Mouse (Mus musculus) testis, adult 2 months (tissue): ENCODE results near the gene Tmem88. TPM values are rescaled to one million over a fixed set of nuclear protein-coding genes. Genes with fewer than 3 reads are reported as not detected.

ENCODE experiments used
- H3K27ac ChIP-seq: fragments of 200-500 bp; 2 replicates; pipeline ENCODE4 v1.5.1; 2012; ENCODE audit warnings: low read depth, low read length; ENCODE audit not compliant: control insufficient read depth, insufficient read depth
- H3K27me3 ChIP-seq: fragments of 200-500 bp; 2 replicates; pipeline ENCODE4 v1.6.1; 2012; ENCODE audit warnings: mild to moderate bottlenecking, low read length, moderate library complexity; ENCODE audit not compliant: control insufficient read depth, insufficient read depth
- H3K36me3 ChIP-seq: fragments of 200-500 bp; 2 replicates; pipeline ENCODE4 v1.6.1; 2012; ENCODE audit warnings: mild to moderate bottlenecking, low read length; ENCODE audit not compliant: control insufficient read depth, insufficient read depth
- H3K4me1 ChIP-seq: fragments of 200-500 bp; 2 replicates; pipeline ENCODE4 v1.6.1; 2012; ENCODE audit warnings: low read length; ENCODE audit not compliant: control insufficient read depth, insufficient read depth
- H3K4me3 ChIP-seq: fragments of 200-500 bp; 2 replicates; pipeline ENCODE4 v1.5.1; 2012; ENCODE audit warnings: low read depth, mild to moderate bottlenecking, low read length, moderate library complexity, mixed read lengths; ENCODE audit not compliant: control insufficient read depth
- CTCF ChIP-seq: fragments of 200-500 bp; IDR thresholded peaks from 2 replicates; pipeline ENCODE4 v1.5.1; 2012; ENCODE audit warnings: low read depth, mild to moderate bottlenecking, inconsistent platforms, low read length, moderate library complexity; ENCODE audit not compliant: control insufficient read depth, insufficient read depth, insufficient replicate concordance
- POLR2A ChIP-seq: fragments of 200-500 bp; IDR thresholded peaks from 2 replicates; pipeline ENCODE4 v1.6.1; 2012; ENCODE audit warnings: low read depth, mild to moderate bottlenecking, inconsistent platforms, low read length, moderate library complexity; ENCODE audit not compliant: control insufficient read depth
- polyA plus RNA-seq: library from polyadenylated mRNA; depleted of rRNA; stranded (reverse); fragments of >200 nt; gene quantifications from 2 replicates; pipeline ENCODE4 v1.2.3, GENCODE M21; 2012

The Tmem88 gene
- polyA plus RNA-seq, 1 experiment: 2.0 TPM

DNA sequence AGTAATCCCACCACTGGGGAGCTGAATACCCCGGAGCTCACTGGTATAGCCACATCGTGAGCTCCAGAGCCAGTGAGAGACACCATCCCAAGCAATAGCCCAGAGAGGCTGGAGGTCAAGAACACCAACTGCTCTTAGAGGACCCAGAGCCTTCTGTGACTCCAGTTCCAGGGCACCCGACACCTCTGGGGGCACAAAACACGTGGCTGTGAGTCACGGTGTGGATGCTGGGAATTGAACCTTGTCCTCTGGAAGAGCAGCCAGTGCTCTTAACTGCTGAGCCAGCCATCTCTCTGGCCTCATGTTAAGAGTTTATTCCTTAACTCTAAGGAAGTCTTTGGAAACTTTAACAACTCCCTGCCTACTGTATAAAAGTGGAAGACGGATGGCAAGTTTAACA is 13.1 kb downstream of the Tmem88 start:
- TF ChIP-seq CTCF: no peak
- no peak for TF ChIP-seq POLR2A
- H3K27ac ChIP-seq: no peak overlapping the region

DNA sequence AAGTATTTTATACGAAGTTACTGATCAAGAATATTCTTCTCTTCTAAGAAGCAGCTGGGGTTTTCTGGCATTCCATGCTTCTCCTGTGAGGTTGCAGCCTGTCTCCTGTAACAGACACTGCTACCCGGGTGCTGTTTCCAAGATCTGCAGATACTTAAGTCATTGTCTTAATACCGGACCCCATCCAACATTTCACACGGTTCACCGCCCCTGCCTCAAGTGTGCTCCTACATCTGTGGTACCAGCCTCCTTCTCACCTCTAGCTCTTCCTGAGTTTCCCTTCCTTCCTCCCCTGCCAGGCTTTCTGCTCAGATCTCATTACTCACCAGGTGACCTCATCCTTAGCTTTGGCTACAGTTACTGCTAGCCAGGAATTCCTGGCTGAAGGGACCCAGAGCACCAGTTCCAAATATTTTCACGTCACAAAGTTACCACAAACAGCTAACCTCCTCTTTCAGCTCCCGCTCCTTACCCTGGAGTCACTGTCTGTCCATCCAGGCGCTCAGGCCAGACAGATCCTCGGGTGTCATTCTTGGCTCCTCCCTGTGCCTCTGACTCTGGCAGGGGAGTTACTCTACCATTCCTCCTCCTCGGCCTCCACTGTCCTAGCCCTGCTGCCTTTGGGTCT is 15.4 kb downstream of the Tmem88 start:
- no peak overlapping the region for H3K27ac ChIP-seq
- no peaks in the 10 kb centered on the region for H3K4me1 ChIP-seq
- H3K27me3 ChIP-seq: no peaks in the 10 kb centered on the region
- H3K36me3 ChIP-seq: peaks cover 2% of the 10 kb centered on the region; the same call in 1 of the 2 replicates
- no peak overlapping the region for H3K4me3 ChIP-seq
- TF ChIP-seq POLR2A (no peak), CTCF (no peak)

More for the DNA sequence above, 13.1 kb downstream of the Tmem88 start:
- Histone ChIP-seq H3K4me1 (no peaks in the 10 kb centered on the region), H3K27me3 (no peaks in the 10 kb centered on the region), H3K4me3 (no peak overlapping the region), H3K36me3 (no peaks in the 10 kb centered on the region)

DNA sequence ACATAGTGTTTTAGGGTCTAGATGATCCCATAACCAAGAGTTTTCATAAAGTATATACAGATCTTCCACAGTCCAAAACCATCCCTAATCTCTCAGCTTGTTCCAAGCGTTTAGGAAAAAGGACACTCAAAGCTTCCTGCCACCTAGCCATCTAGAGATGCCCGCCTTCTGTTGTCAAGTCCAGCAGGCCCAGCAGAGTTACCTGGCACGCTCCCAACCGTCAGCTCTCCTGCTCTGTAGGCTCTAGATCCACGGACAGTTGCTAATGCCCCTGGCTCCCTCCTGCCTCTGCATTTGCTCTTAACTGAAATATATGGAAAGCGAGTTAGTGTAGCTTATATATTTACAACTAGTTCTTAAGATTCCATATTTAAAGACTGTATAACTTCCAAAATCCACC is 16.7 kb downstream of the Tmem88 start:
- TF ChIP-seq CTCF (no peak), POLR2A (no peak)
- Histone ChIP-seq H3K27ac (no peak overlapping the region), H3K36me3 (peaks cover 2% of the 10 kb centered on the region; the same call in 1 of the 2 replicates), H3K4me3 (no peak overlapping the region), H3K4me1 (no peaks in the 10 kb centered on the region), H3K27me3 (no peaks in the 10 kb centered on the region)

DNA sequence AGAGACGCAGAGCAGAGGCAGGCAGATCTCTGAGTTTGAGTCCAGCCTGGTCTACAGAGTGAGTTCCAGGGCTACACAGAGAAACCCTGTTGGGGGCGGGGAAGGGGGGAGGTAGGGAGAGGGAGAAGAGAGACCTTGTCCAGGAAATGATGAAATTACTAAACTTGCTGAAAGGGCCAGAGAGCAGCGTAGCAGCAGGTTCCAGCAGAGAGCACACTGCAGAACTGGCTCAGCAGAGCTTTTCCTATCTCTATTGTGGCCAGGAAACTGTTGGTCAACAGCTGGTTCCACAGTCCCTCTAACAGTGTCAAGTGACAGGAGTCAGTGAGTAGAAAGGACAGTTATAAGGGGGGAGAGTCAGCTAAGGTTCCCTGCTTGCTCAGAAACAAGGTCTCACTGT is 18.4 kb downstream of the Tmem88 start:
- H3K27me3 ChIP-seq: no peaks in the 10 kb centered on the region
- H3K27ac ChIP-seq: no peak overlapping the region
- no peak overlapping the region for H3K4me3 ChIP-seq
- TF ChIP-seq CTCF: no peak
- TF ChIP-seq POLR2A: no peak
- peaks cover 2% of the 10 kb centered on the region; the same call in 1 of the 2 replicates for H3K36me3 ChIP-seq
- no peaks in the 10 kb centered on the region for H3K4me1 ChIP-seq

DNA sequence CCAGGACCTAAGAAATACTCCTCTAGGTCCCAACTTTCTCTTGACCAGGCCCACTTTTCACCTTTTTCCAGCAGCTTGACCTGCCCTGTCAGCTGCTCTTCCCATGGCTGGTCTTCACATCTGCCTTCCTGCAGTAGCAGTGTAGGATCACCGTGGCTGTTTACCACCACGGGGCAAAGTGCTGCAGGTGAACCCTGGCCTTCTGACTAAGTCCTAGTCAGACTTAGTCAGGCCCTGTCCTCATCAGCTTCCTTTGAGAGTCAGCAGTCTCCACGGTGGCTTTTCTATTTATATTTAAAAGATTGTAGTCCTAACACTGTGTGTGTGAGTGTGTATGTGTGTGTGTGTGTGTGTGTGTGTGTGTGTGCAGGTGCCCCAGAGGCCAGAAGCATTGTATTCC is 20.3 kb downstream of the Tmem88 start:
- no peak overlapping the region for H3K27ac ChIP-seq
- H3K4me1 ChIP-seq: no peaks in the 10 kb centered on the region
- H3K36me3 ChIP-seq: peaks cover 2% of the 10 kb centered on the region; the same call in 1 of the 2 replicates
- TF ChIP-seq CTCF (no peak), POLR2A (no peak)
- H3K27me3 ChIP-seq: no peaks in the 10 kb centered on the region
- H3K4me3 ChIP-seq: no peak overlapping the region

DNA sequence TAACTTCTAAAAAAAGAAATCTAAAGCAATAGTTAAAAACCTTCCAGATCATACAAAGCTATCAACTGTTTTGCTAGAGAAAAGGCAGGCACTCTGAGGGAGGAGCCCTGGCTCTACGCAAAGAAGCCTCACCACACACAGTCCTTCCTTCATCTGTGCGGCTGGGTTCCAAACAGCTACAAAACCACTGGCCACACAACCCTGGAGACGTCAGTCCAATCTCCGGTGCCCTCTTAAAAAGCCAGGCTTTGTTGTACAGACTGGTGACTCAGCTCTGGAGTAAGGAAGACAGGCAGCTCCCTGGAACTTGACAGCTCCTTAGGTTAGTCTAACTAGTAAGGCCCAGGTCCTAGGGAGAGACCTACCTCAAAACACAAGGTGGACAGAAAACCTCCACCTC is 22.4 kb downstream of the Tmem88 start:
- H3K27ac ChIP-seq: no peak overlapping the region
- no peak overlapping the region for H3K4me3 ChIP-seq
- TF ChIP-seq POLR2A: no peak
- TF ChIP-seq CTCF: no peak
- H3K27me3 ChIP-seq: no peaks in the 10 kb centered on the region
- peaks cover 2% of the 10 kb centered on the region; the same call in 1 of the 2 replicates for H3K36me3 ChIP-seq
- H3K4me1 ChIP-seq: peaks cover 2% of the 10 kb centered on the region; the same call in 1 of the 2 replicates

DNA sequence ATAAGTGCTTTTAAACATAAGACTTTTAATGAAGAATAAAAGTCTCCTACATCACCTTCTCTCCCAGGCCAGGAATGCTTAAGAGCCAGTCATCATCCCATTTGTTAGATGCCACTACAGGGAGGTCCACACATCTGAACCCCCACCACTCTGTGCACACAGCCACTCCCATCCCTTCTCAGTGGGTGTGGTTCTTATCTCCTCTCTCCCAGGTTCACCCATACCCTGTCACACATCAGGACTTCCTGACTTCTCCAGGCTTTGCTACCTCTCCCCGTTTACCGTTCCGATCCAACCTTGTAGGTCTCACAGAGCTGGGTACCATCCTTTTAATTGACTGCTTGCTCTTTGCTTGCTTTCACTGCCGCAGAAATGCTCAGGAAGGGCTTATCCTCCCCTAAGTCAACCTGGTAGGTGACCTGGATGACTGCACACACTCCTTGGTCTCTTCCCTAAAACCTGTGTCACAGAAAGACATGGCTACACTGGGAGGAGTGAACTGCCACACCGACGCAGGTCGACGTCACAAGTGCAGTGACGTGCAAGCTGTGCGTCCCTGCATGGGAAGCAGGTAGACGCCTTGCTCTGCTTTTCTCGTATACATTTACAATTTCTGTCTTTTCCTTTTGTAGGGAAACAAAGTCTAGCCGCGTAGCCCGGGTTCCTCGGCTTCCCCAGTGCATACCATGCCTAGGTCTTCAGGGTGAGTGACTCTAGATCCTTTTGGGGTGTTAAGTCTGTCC is 24.6 kb downstream of the Tmem88 start:
- no peak overlapping the region for H3K4me3 ChIP-seq

More for the DNA sequence above, 24.6 kb downstream of the Tmem88 start:
- Histone ChIP-seq H3K27me3 (no peaks in the 10 kb centered on the region), H3K4me1 (peaks cover 2% of the 10 kb centered on the region; the same call in 1 of the 2 replicates), H3K27ac (no peak overlapping the region), H3K36me3 (peaks cover 2% of the 10 kb centered on the region; the same call in 1 of the 2 replicates)
- TF ChIP-seq CTCF (no peak), POLR2A (no peak)
